Mouse (Mus musculus): ENCODE measurements around the gene Rdh8.

DNA sequence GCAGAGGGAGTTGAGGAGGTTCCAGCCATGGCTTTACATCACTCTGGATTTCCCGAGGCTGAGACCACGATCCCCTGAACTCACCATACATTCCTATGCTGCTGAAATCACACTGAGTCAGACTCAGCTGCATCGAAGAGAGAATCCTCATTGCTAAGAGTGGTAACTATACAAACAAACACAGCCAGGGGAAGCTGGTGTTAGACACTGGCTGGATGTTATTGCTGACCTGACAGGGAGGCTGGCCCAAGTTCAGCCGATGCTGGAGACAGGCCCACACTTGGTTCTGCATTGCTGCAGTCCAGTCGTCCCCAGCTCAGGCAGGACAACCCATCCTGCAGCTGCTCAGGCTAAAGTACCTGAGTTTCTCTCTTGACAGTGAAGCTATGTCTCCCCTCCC is 7.5 kb downstream of the Rdh8 start:
- TF ChIP-seq CTCF (IDR thresholded peaks at IDR 0.05; ENCODE audit: low read depth) (no peak), EP300 (optimal IDR thresholded peaks at IDR 0.05) (no peak)

Measured in stomach, postnatal 0 days (tissue).